Comparison of ENCODE assay signal across 26 mouse cellular contexts in genomic region chr7:115055527-115055926, GRCm38 (mm10).
DNase-seq lines count a peak whose midpoint lies in the region; ATAC-seq and TF ChIP-seq lines count a peak whose summit lies in the region.
"Had no signal": no experiment of that assay in that cellular context is flagged by ENCODE, and none has a peak within 500 bp of the region (broad histone marks: within the 10 kb centered on the region; RNA-seq: fewer than 3 reads in every experiment).

No protein-coding gene starts in this region.

- H3K36me3 ChIP-seq in hindbrain, embryonic 14.5 days (replicated peaks; ENCODE audit: control insufficient read depth, insufficient read depth), result no peaks in the 10 kb centered on the region
- no peaks in the 10 kb centered on the region for H3K36me3 ChIP-seq in hindbrain, embryonic 12.5 days
- H3K36me3 ChIP-seq in lung, embryonic 15.5 days, result no peaks in the 10 kb centered on the region
- H3K36me3 ChIP-seq: forebrain, embryonic 10.5 days; heart, embryonic 13.5 days; hindbrain, embryonic 15.5 days; kidney, embryonic 15.5 days; liver, embryonic 15.5 days had no signal

- peak; percentile 18 for DNase-seq in cerebellum, postnatal 10 days
- DNase-seq in cerebellum, adult 9-10 months, result no peak
- no peak for DNase-seq in hindbrain, embryonic 14.5 days (ENCODE audit: low spot score)
- DNase-seq in lung, postnatal 14 days, result no peak
- DNase-seq in brain, embryonic 14.5 days (ENCODE audit: low read depth), result peak; percentile 77
- DNase-seq in frontal cortex, postnatal 25 days (ENCODE audit: low spot score in 2 of 2), result no peak
- DNase-seq: adrenal gland, postnatal 14 days; cerebellum, adult 8-10 months; gastrocnemius, postnatal 10 days; heart, adult 18-20 months; kidney, postnatal 4 days; liver; lung, postnatal 36 days; right cerebral cortex, postnatal 25 days; spleen, adult 18-20 months; thymus, adult 18-20 months; thymus, postnatal 36 days had no signal

- TF ChIP-seq CTCF in brain, embryonic 14.5 days (IDR thresholded peaks at IDR 0.05; ENCODE audit: borderline replicate concordance, extremely low read depth, insufficient read depth, insufficient read length), result no peak

- H3K27me3 ChIP-seq in hindbrain, embryonic 14.5 days (ENCODE audit: control insufficient read depth, insufficient read depth, low read length), result peaks cover 36% of the 10 kb centered on the region
- H3K27me3 ChIP-seq in hindbrain, embryonic 12.5 days, result peaks cover 51% of the 10 kb centered on the region
- H3K27me3 ChIP-seq in lung, embryonic 15.5 days, result no peaks in the 10 kb centered on the region
- H3K27me3 ChIP-seq: heart, embryonic 13.5 days; kidney, embryonic 15.5 days; liver, embryonic 15.5 days had no signal

- no peak overlapping the region for H3K27ac ChIP-seq in hindbrain, embryonic 14.5 days
- no peak overlapping the region for H3K27ac ChIP-seq in hindbrain, embryonic 12.5 days
- no peak overlapping the region for H3K27ac ChIP-seq in lung, embryonic 15.5 days
- H3K27ac ChIP-seq: forebrain, embryonic 10.5 days; heart, embryonic 13.5 days; hindbrain, embryonic 15.5 days; kidney, embryonic 15.5 days; liver, embryonic 15.5 days had no signal

- no peak for TF ChIP-seq POLR2A in brain, embryonic 14.5 days (IDR thresholded peaks at IDR 0.05; ENCODE audit: borderline replicate concordance, extremely low read depth, insufficient read depth, insufficient read length, poor library complexity, severe bottlenecking)

- H3K9me3 ChIP-seq in hindbrain, embryonic 14.5 days (ENCODE audit: control insufficient read depth, low read length), result no peaks in the 10 kb centered on the region
- H3K9me3 ChIP-seq in hindbrain, embryonic 12.5 days (replicated peaks), result no peaks in the 10 kb centered on the region
- no peaks in the 10 kb centered on the region for H3K9me3 ChIP-seq in lung, embryonic 15.5 days
- H3K9me3 ChIP-seq: forebrain, embryonic 10.5 days; heart, embryonic 13.5 days; hindbrain, embryonic 15.5 days; kidney, embryonic 15.5 days; liver, embryonic 15.5 days; megakaryocyte, embryonic 14.5 days had no signal

- H3K9ac ChIP-seq in hindbrain, embryonic 14.5 days, result no peak overlapping the region
- no peak overlapping the region for H3K9ac ChIP-seq in hindbrain, embryonic 12.5 days
- H3K9ac ChIP-seq in lung, embryonic 15.5 days, result no peak overlapping the region
- H3K9ac ChIP-seq: heart, embryonic 13.5 days; hindbrain, embryonic 15.5 days; kidney, embryonic 15.5 days; liver, embryonic 15.5 days had no signal

- no peak overlapping the region for H3K4me2 ChIP-seq in hindbrain, embryonic 14.5 days (replicated peaks)
- no peak overlapping the region for H3K4me2 ChIP-seq in hindbrain, embryonic 12.5 days (replicated peaks)
- H3K4me2 ChIP-seq in lung, embryonic 15.5 days, result no peak overlapping the region
- H3K4me2 ChIP-seq: heart, embryonic 13.5 days; hindbrain, embryonic 15.5 days; kidney, embryonic 15.5 days; liver, embryonic 15.5 days had no signal

- 0 out of 2 replicates have a peak, but pooled peaks cover 12% of the 10 kb centered on the region for H3K4me1 ChIP-seq in hindbrain, embryonic 14.5 days (replicated peaks; ENCODE audit: control insufficient read depth, insufficient read depth, low read length)
- peaks cover 19% of the 10 kb centered on the region for H3K4me1 ChIP-seq in hindbrain, embryonic 12.5 days
- H3K4me1 ChIP-seq in lung, embryonic 15.5 days, result peaks cover 5% of the 10 kb centered on the region; the same call in 1 of the 2 replicates
- H3K4me1 ChIP-seq: liver, embryonic 15.5 days had no signal

- no peak overlapping the region for H3K4me3 ChIP-seq in hindbrain, embryonic 14.5 days (replicated peaks; ENCODE audit: low read length)
- no peak overlapping the region for H3K4me3 ChIP-seq in hindbrain, embryonic 12.5 days
- no peak overlapping the region for H3K4me3 ChIP-seq in lung, embryonic 15.5 days
- H3K4me3 ChIP-seq: forebrain, embryonic 10.5 days; heart, embryonic 13.5 days; hindbrain, embryonic 15.5 days; kidney, embryonic 15.5 days; liver, embryonic 15.5 days; megakaryocyte, embryonic 14.5 days had no signal

- peak; percentile 40; the same call in 1 of the 2 replicates for ATAC-seq in hindbrain, embryonic 14.5 days (ENCODE audit: low FRiP score)
- ATAC-seq in hindbrain, embryonic 12.5 days (ENCODE audit: low FRiP score), result no peak
- ATAC-seq in lung, embryonic 15.5 days (ENCODE audit: borderline replicate concordance, extremely low read depth, low FRiP score, low TSS enrichment), result peak; percentile 39; the same call in 1 of the 2 replicates
- ATAC-seq: intestine, postnatal 0 days had no signal

Comparison
In these comparisons a context has a peak if more than half of its experiments do, and no peak if none do; other contexts are left out.
1. DNase-seq: peak in cerebellum, postnatal 10 days (2 of 2) and brain, embryonic 14.5 days (single experiment); none in cerebellum, adult 9-10 months (single experiment), hindbrain, embryonic 14.5 days (single experiment), lung, postnatal 14 days (single experiment) and frontal cortex, postnatal 25 days (0 of 2).